In genomic region chr5:121150684-121151083, GRCm38 (mm10) we compare ENCODE assay signal across 20 mouse cellular contexts. TPM values are rescaled to one million over a fixed set of nuclear protein-coding genes. Genes with fewer than 3 reads are reported as not detected.
A peak's percentile ranks its signal among the peaks of the same experiment; 100 is the strongest.
DNase-seq lines count a peak whose midpoint lies in the region; TF ChIP-seq lines count a peak whose summit lies in the region.
"Had no signal": no experiment of that assay in that cellular context is flagged by ENCODE, and none has a peak within 500 bp of the region (broad histone marks: within the 10 kb centered on the region; RNA-seq: fewer than 3 reads in every experiment).

No protein-coding gene starts in this region.

- H3K27me3 ChIP-seq in CH12.LX (replicated peaks): no peaks in the 10 kb centered on the region
- no peaks in the 10 kb centered on the region for H3K27me3 ChIP-seq in small intestine, adult 2 months (ENCODE audit: control insufficient read depth, insufficient read depth, low read length)
- H3K27me3 ChIP-seq in limb, embryonic 10.5 days (ENCODE audit: low read depth, poor library complexity, severe bottlenecking): no peaks in the 10 kb centered on the region
- H3K27me3 ChIP-seq: embryonic facial prominence, embryonic 15.5 days; forebrain, embryonic 15.5 days; hindbrain, embryonic 15.5 days had no signal

- H3K4me2 ChIP-seq in CH12.LX (ENCODE audit: insufficient read depth, low read depth, poor library complexity, severe bottlenecking): no peak overlapping the region
- H3K4me2 ChIP-seq: embryonic facial prominence, embryonic 15.5 days; forebrain, embryonic 15.5 days; heart, embryonic 11.5 days; hindbrain, embryonic 15.5 days had no signal

- H3K79me2 ChIP-seq in CH12.LX (replicated peaks; ENCODE audit: control insufficient read depth, extremely low read depth, insufficient read depth, poor library complexity, severe bottlenecking): no peaks in the 10 kb centered on the region

- TF ChIP-seq RAD21 in CH12.LX (IDR thresholded peaks at IDR 0.05; ENCODE audit: low read depth, low read length): no peak

- intact Hi-C loops in left cerebral cortex, postnatal 14 days (cut with DNase I): no loop called here

- peak; percentile 52 for DNase-seq in layer of hippocampus, adult 11-12 months (ENCODE audit: low spot score)
- no peak for DNase-seq in layer of hippocampus, postnatal 14 days (ENCODE audit: low spot score in 2 of 2)
- DNase-seq in left cerebral cortex, adult 18-20 months (ENCODE audit: low spot score in 2 of 2): peak; percentile 27 to 46
- no peak for DNase-seq in left cerebral cortex, postnatal 14 days (ENCODE audit: low spot score in 2 of 2)
- peak; percentile 37 for DNase-seq in CH12.LX (ENCODE audit: extremely low read depth)
- DNase-seq in limb, embryonic 10.5 days (ENCODE audit: low spot score): no peak
- DNase-seq: adrenal gland, adult 8-10 months; adrenal gland, postnatal 36 days; cerebellum, adult 11 months; cerebellum, adult 8-10 months; cerebellum, postnatal 14 days; embryo, embryonic 11 days; gastrocnemius, postnatal 14 days; heart, adult 2 months had no signal

- peaks cover 8 to 41% of the 10 kb centered on the region in 2 experiments for H3K4me1 ChIP-seq in CH12.LX (ENCODE audit: control insufficient read depth in 1 of 2, insufficient read depth in 2 of 2)
- no peaks in the 10 kb centered on the region for H3K4me1 ChIP-seq in small intestine, adult 2 months (ENCODE audit: control insufficient read depth, insufficient read depth, insufficient read length, low read length)
- no peaks in the 10 kb centered on the region for H3K4me1 ChIP-seq in limb, embryonic 10.5 days
- H3K4me1 ChIP-seq: embryonic facial prominence, embryonic 15.5 days had no signal

- no peak overlapping the region for H3K4me3 ChIP-seq in CH12.LX (replicated peaks in 1 of 3; ENCODE audit: low read depth in 2 of 3, low read length in 2 of 3, poor library complexity in 1 of 3)
- no peak overlapping the region for H3K4me3 ChIP-seq in small intestine, adult 2 months (ENCODE audit: low read depth, low read length)
- no peak overlapping the region for H3K4me3 ChIP-seq in limb, embryonic 10.5 days
- H3K4me3 ChIP-seq: embryonic facial prominence, embryonic 15.5 days; forebrain, embryonic 15.5 days; heart, adult 2 months; hindbrain, embryonic 15.5 days had no signal

- in situ Hi-C loops in CH12.LX (cut with MboI; ENCODE audit: low pct_ligation_motif_present, low pct_unique_long_range_greater_than_20kb, low sequenced_read_pairs): no loop called here

- dilution Hi-C loops in CH12.LX (cut with MboI; ENCODE audit: extremely low pct_ligation_motif_present, extremely low pct_unique_long_range_greater_than_20kb, low sequenced_read_pairs): no loop called here

- no peak for TF ChIP-seq CTCF in CH12.LX (conservative IDR thresholded peaks at IDR 0.05 in 1 of 2, IDR thresholded peaks at IDR 0.05 in 1 of 2; ENCODE audit: low read depth in 2 of 2, low read length in 2 of 2)
- no peak for TF ChIP-seq CTCF in small intestine, adult 2 months (IDR thresholded peaks at IDR 0.05; ENCODE audit: extremely low read depth, insufficient read length, insufficient replicate concordance, low read depth, low read length)

- no peak overlapping the region for H3K9ac ChIP-seq in CH12.LX (ENCODE audit: insufficient read depth, low read depth)
- H3K9ac ChIP-seq: embryonic facial prominence, embryonic 15.5 days; forebrain, embryonic 15.5 days; hindbrain, embryonic 15.5 days had no signal

- H3K9me3 ChIP-seq in CH12.LX (replicated peaks; ENCODE audit: low read length): no peaks in the 10 kb centered on the region
- no peaks in the 10 kb centered on the region for H3K9me3 ChIP-seq in limb, embryonic 10.5 days (replicated peaks)
- H3K9me3 ChIP-seq: embryonic facial prominence, embryonic 15.5 days; forebrain, embryonic 15.5 days; G1E; hindbrain, embryonic 15.5 days had no signal

- no peak for TF ChIP-seq POLR2A in CH12.LX (IDR thresholded peaks at IDR 0.05; ENCODE audit: low read depth, low read length)
- no peak for TF ChIP-seq POLR2A in small intestine, adult 2 months (IDR thresholded peaks at IDR 0.05; ENCODE audit: low read depth, low read length)

- H3K36me3 ChIP-seq in CH12.LX (replicated peaks in 1 of 2; ENCODE audit: control insufficient read depth in 1 of 2, insufficient read depth in 1 of 2, low read length in 1 of 2): peaks cover 62 to 90% of the 10 kb centered on the region in 2 experiments
- peaks cover 58% of the 10 kb centered on the region for H3K36me3 ChIP-seq in small intestine, adult 2 months (ENCODE audit: control insufficient read depth, insufficient read depth, low read length)
- H3K36me3 ChIP-seq in limb, embryonic 10.5 days: peaks cover 99% of the 10 kb centered on the region

- 86% methylated on average over 4 of the region's 4 CpGs for WGBS in small intestine, adult 2 months
- 93% methylated on average over 4 of the region's 4 CpGs for WGBS in limb, embryonic 10.5 days

- TF ChIP-seq EP300 in CH12.LX (IDR thresholded peaks at IDR 0.05; ENCODE audit: low read length): no peak

- peak overlapping the region; percentile 67 for H3K27ac ChIP-seq in CH12.LX (ENCODE audit: insufficient read depth, low read depth)
- peak overlapping the region; percentile 47; the same call in 1 of the 2 replicates for H3K27ac ChIP-seq in small intestine, adult 2 months (ENCODE audit: insufficient read depth, low read depth, low read length)
- H3K27ac ChIP-seq in limb, embryonic 10.5 days: no peak overlapping the region
- H3K27ac ChIP-seq: embryonic facial prominence, embryonic 15.5 days; forebrain, embryonic 15.5 days; heart, adult 2 months; hindbrain, embryonic 15.5 days had no signal

TF ChIP-seq in CH12.LX, 34 proteins besides CTCF, POLR2A, EP300 and RAD21:
- peak; percentile 26; the same call in 1 of the 2 replicates for TF ChIP-seq TCF12 (IDR thresholded peaks at IDR 0.05; ENCODE audit: low read depth, low read length)
- TF ChIP-seq ETS1 (conservative IDR thresholded peaks at IDR 0.05; ENCODE audit: low read depth, low read length): peak; percentile 46; the same call in 1 of the 2 replicates
- no peak for TF ChIP-seq SMC3 (IDR thresholded peaks at IDR 0.05; ENCODE audit: low read depth, low read length)

RNA-seq across cellular contexts. Expression of gene Ptpn11, which starts 40.5 kb away (rescaled TPM):
- total RNA-seq in layer of hippocampus, postnatal 14 days (2021): 10 to 100 TPM; 87.7 to 90.7 TPM
- total RNA-seq in left cerebral cortex, adult 18-20 months (2021): 100 to 1,000 TPM in 1 of 2 experiments, 10 to 100 TPM in 1; 96.8 to 105 TPM
- total RNA-seq in left cerebral cortex, postnatal 14 days (2021): 10 to 100 TPM; 79.6 to 84.9 TPM
- total RNA-seq in CH12.LX (2012; rRNA removed) (44.6 and 52.2 TPM in 2 replicates), CH12.LX (2014; rRNA removed) (29.4 and 33.2 TPM in 2 replicates)
- 62.1 and 62.8 TPM in 2 replicates for polyA plus RNA-seq in CH12.LX (2012; ENCODE audit: insufficient read length, low read depth)
- polyA plus RNA-seq in small intestine, adult 2 months (2012; rRNA removed): 10.4 and 14.2 TPM in 2 replicates
- polyA plus RNA-seq in limb, embryonic 10.5 days (2016; fragmentation: Nextera tagmentation; extraction: Ambion mirVana): 23.6 and 24.9 TPM in 2 replicates

RNA-seq across cellular contexts. Expression of gene Rpl6, which starts 53.6 kb away (rescaled TPM):
- total RNA-seq in layer of hippocampus, postnatal 14 days (2021): 100 to 1,000 TPM; 457 to 460 TPM
- total RNA-seq in left cerebral cortex, adult 18-20 months (2021): 100 to 1,000 TPM; 457 to 473 TPM
- total RNA-seq in left cerebral cortex, postnatal 14 days (2021): 100 to 1,000 TPM; 391 to 441 TPM
- total RNA-seq in CH12.LX (2012; rRNA removed) (2,694 and 2,801 TPM in 2 replicates), CH12.LX (2014; rRNA removed) (2,433 and 2,576 TPM in 2 replicates)
- polyA plus RNA-seq in CH12.LX (2012; ENCODE audit: insufficient read length, low read depth): 2,607 and 2,835 TPM in 2 replicates
- 116 and 161 TPM in 2 replicates for polyA plus RNA-seq in small intestine, adult 2 months (2012; rRNA removed)
- polyA plus RNA-seq in limb, embryonic 10.5 days (2016; fragmentation: Nextera tagmentation; extraction: Ambion mirVana): 661 and 766 TPM in 2 replicates

Comparison
In these comparisons a context has a peak if more than half of its experiments do, and no peak if none do; other contexts are left out.
1. DNase-seq: peak in layer of hippocampus, adult 11-12 months (single experiment), left cerebral cortex, adult 18-20 months (2 of 2) and CH12.LX (single experiment); none in layer of hippocampus, postnatal 14 days (0 of 2), left cerebral cortex, postnatal 14 days (0 of 2) and limb, embryonic 10.5 days (single experiment).
2. RNA of gene Rpl6, which starts 53.6 kb away (total RNA-seq): 2,433 to 2,801 TPM in CH12.LX; 457 to 473 TPM in left cerebral cortex, adult 18-20 months, 457 to 460 TPM in layer of hippocampus, postnatal 14 days and 391 to 441 TPM in left cerebral cortex, postnatal 14 days; every median in the first group is over 4 times any median in the second.